Mouse (Mus musculus) Patski (cell line): ENCODE measurements at regions not wholly inside any gene's neighbourhood (a gene's known extent, or its start where the extent isn't known, plus 50 kb on each side); places are given as distances from the start of the nearest gene placed in this dataset.

ENCODE experiments used
- ATAC-seq: fragments of 100-300 bp; one replicate; pipeline ENCODE4 v1.8.0; 2021
- CTCF ChIA-PET: fragments of 350-600 bp; sonication (Branson Sonifier 250); formaldehyde crosslinking; loops from one replicate; lab custom pipeline; 2022; ENCODE audit warnings: inconsistent platforms; lab: Charles Lee
- POLR2A ChIA-PET: fragments of 350-600 bp; sonication (Branson Sonifier 250); formaldehyde crosslinking; loops from one replicate; lab custom pipeline; 2022; ENCODE audit warnings: antibody characterized with exemption, inconsistent platforms; lab: Charles Lee
- DNase-seq: peaks from one replicate; pipeline ENCODE4 v3.0.0-alpha.2; 2011; ENCODE audit warnings: low read depth, low spot score
- H3K27me3 ChIP-seq: fragments of 371-371 bp; one replicate; pipeline ENCODE4 v1.5.1; 2021
- CTCF ChIP-seq: fragments of 100-300 bp; IDR thresholded peaks from one replicate; pipeline ENCODE4 v1.5.1; 2021
- in situ Hi-C: fragments of 300-500 bp; cut with MboI; formaldehyde crosslinking; loops from 3 replicates; pipeline ENCODE4 v1.11.1; 2018; ENCODE audit warnings: low pct_unique_long_range_greater_than_20kb, mixed read lengths

DNA sequence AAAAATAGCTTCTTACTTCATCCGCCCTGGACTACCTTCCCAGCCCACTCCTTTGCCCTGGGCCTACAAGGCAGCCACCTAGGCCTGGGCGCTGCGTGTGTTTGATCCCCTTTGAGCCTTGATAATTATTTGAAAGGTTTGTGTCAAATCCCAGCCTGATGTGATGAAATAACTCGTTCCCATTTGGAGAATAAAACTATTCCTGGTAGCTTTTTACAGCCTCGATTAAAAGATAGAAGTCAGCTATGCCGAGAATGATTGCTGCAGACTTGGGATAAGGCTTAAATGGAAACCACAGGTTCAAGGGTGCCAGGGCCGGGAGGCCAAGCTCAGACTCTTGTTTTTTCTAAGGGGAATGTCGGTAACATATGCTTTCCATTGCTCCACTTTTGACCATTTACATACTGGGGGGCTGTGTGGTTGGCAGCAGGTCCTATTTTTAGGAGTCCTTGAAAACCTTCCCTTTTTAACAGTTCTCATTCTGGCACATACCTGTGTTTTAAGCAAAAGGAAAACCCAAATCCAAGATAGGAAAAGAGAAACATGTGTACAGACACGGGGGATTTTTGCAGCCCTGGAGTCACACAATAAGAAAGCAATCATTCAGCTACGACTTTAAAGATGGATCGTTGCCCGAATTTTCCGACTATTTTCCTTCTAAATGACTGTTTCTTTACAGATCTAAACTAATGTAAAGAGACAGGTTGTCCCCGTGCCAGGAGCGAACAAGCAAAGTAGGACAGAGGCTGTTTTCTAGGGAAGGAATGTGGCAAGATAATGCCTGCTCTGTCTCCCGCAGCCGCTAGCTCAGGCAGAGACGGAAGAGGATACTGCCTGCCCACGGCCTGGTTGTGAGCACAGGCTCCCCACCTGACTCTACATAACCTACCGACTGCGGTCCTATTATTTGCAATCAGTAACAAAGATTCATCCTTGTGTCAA, 234.8 kb downstream of the Setd4 start:
- POLR2A ChIA-PET, result interaction anchor here (1.3 kb wide), 1 partner anchor 16 kb away, joined by 4 read pairs; no protein-coding TSS in a partner anchor
- DNase-seq (no peak), ATAC-seq (no peak)
- H3K27me3 ChIP-seq, result no peaks in the 10 kb centered on the region
- CTCF ChIA-PET, result interaction anchor here (1.1 to 1.2 kb wide), 2 partner anchors 85 to 671 kb away, joined by 3 read pairs; no protein-coding TSS in a partner anchor
- TF ChIP-seq CTCF, result no peak
- in situ Hi-C loops, result no loop called here

GRCm38 (mm10) chr16:93367995-93368394, 235.9 kb downstream of the Setd4 start:
- ChIA-PET CTCF (interaction anchor here (1.0 to 1.3 kb wide), 4 partner anchors 15 to 670 kb away, joined by 3 to 4 read pairs (median 3); no protein-coding TSS in a partner anchor), POLR2A (interaction anchor here (1.3 kb wide), 1 partner anchor 15 kb away, joined by 4 read pairs; no protein-coding TSS in a partner anchor)
- no peaks in the 10 kb centered on the region for H3K27me3 ChIP-seq
- TF ChIP-seq CTCF, result no peak
- no peak for DNase-seq
- no peak for ATAC-seq
- in situ Hi-C loops, result no loop called here

- ATAC-seq (peak; percentile 84), DNase-seq (peak; percentile 61)
- H3K27me3 ChIP-seq, result no peaks in the 10 kb centered on the region
- ChIA-PET CTCF (interaction anchor here (1.0 to 1.3 kb wide), 2 partner anchors 15 to 18 kb away, joined by 3 to 4 read pairs; no protein-coding TSS in a partner anchor), POLR2A (no interaction called here)
- in situ Hi-C loops, result no loop called here
- no peak for TF ChIP-seq CTCF
Observed at GRCm38 (mm10) chr16:93367246-93367805, 236.5 kb downstream of the Setd4 start.

DNA sequence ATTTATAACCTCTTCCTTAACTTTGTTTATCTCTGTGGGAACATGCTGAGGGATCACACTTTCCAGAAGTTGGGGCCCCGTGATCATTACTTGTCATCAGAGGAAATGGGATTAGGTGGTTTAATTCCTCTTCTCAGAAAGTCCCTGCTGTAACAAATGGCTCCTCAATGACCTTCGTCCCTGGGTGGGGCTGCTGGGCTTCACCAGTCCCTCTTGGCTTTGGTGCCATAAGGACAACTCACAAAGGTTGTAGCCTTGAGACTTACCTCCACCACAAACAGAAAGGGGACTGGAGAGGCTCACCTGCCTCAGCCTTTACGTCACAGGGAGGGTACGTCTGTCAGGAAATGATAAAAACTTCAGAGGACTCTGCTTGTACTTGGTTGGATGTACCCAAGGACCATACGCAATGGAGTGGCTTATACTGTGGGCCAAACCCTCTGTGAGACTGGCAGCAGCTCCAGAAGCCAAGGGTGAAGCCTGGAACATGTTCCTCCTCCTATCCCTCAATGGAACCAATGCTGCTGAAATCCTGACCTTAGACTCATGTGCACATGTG, 237.4 kb downstream of the Setd4 start:
- ChIA-PET POLR2A (interaction anchor here (0.7 kb wide), 1 partner anchor 107 kb away, joined by 8 read pairs; no protein-coding TSS in a partner anchor), CTCF (no interaction called here)

GRCm38 (mm10) chr16:93365236-93365951, 238.5 kb downstream of the Setd4 start:
- CTCF ChIA-PET, result interaction anchor here (1.2 kb wide), 1 partner anchor 13 kb away, joined by 3 read pairs; no protein-coding TSS in a partner anchor
- in situ Hi-C loops, result no loop called here
- POLR2A ChIA-PET, result interaction anchor here (0.7 kb wide), 2 partner anchors 232 to 679 kb away, joined by 3 to 4 read pairs; no protein-coding TSS in a partner anchor
- ATAC-seq (no peak), DNase-seq (no peak)
- no peak for TF ChIP-seq CTCF
- H3K27me3 ChIP-seq, result no peaks in the 10 kb centered on the region

More for the DNA sequence above, 237.4 kb downstream of the Setd4 start:
- in situ Hi-C loops, result no loop called here
- H3K27me3 ChIP-seq, result no peaks in the 10 kb centered on the region
- no peak for DNase-seq
- ATAC-seq, result no peak
- TF ChIP-seq CTCF, result no peak

- TF ChIP-seq CTCF, result no peak
- POLR2A ChIA-PET, result no interaction called here
- ATAC-seq (no peak), DNase-seq (no peak)
- in situ Hi-C loops, result no loop called here
- H3K27me3 ChIP-seq, result no peaks in the 10 kb centered on the region
- CTCF ChIA-PET, result no interaction called here
Observed at GRCm38 (mm10) chr16:93359772-93360171, 244.1 kb downstream of the Setd4 start.

- no peak for ATAC-seq
Observed at GRCm38 (mm10) chr16:93358613-93359012, 245.2 kb downstream of the Setd4 start.

DNA sequence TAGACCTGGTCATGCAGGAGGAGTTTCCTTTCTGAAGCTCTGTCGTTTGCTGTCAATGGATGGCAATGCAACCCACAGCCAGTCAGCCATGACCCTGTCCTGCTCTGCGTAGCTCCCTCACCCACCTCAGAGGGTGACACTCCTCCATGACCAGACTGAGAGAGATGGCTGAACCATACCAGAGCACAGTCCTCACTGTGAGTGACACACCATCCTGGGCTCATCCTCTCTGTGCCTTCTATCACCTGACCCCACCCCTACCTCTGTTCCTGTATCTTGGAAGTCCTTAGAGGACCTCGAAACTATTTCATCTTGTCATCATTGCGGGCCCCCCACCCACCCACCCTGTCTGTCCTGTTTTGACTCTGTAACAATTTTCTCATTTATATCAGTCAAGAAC, 245.7 kb downstream of the Setd4 start:
- no peak for ATAC-seq
- in situ Hi-C loops, result no loop called here

More at GRCm38 (mm10) chr16:93358613-93359012, 245.2 kb downstream of the Setd4 start:
- ChIA-PET CTCF (no interaction called here), POLR2A (no interaction called here)
- no peak for TF ChIP-seq CTCF
- no peaks in the 10 kb centered on the region for H3K27me3 ChIP-seq
- in situ Hi-C loops, result no loop called here
- no peak for DNase-seq

DNA sequence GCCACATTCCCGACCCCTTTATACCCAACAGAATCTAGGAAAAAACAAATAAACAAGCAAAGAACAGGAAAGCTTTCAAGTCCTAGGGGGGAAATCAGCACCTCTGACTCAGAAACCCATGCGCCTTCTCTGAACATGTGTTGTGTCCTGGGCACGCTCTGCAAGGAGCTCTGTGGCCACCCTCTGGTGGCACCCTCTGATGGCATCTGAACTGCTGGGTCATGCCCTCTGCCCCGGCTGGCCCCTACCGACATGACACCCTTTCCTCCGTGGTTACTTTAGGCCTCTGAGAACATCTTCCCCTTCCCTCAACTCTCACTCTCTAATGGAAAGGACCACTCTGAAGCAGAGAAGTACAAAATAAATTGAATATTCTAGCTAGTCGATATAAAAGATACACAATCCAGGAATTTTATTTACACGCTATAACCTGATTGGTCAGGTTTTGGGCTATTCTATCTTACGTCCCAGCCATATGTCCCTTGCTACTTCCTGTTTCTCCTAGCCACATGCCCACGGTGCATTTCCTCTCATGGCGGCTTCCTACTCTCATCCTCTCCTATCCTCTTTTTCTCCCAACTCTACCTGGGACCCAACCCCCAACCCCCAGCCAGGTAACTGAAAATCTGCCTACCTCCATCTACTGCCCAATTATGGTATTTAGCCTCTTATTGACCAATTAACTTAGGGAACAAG, 248.5 kb downstream of the Setd4 start:
- no peak for DNase-seq
- no peak for ATAC-seq
- CTCF ChIA-PET, result no interaction called here
- TF ChIP-seq CTCF, result no peak
- in situ Hi-C loops, result no loop called here
- H3K27me3 ChIP-seq, result no peaks in the 10 kb centered on the region
- POLR2A ChIA-PET, result no interaction called here

More for the DNA sequence above, 245.7 kb downstream of the Setd4 start:
- H3K27me3 ChIP-seq, result no peaks in the 10 kb centered on the region
- DNase-seq, result no peak
- TF ChIP-seq CTCF, result no peak
- CTCF ChIA-PET, result no interaction called here
- POLR2A ChIA-PET, result no interaction called here
